Mouse (Mus musculus): ENCODE results near the gene Sema4f. TPM values are rescaled to one million over a fixed set of nuclear protein-coding genes. Genes with fewer than 3 reads are reported as not detected.

Gene Sema4f
- total and polyA plus RNA-seq, 3 experiments = 0.04 TPM; not detected in 2

- no peak for TF ChIP-seq ZC3H11A (IDR thresholded peaks at IDR 0.05; ENCODE audit: low read depth, low read length)
- TF ChIP-seq SMC3 (IDR thresholded peaks at IDR 0.05; ENCODE audit: low read depth, low read length) = peak; percentile 31
- peak; percentile 96 for TF ChIP-seq EP300 (IDR thresholded peaks at IDR 0.05; ENCODE audit: low read length)
- no peak for TF ChIP-seq PAX5 (IDR thresholded peaks at IDR 0.05; ENCODE audit: low read length)
- TF ChIP-seq USF2 (conservative IDR thresholded peaks at IDR 0.05; ENCODE audit: low read depth, low read length) = no peak
- 0 out of 2 replicates have a peak, but pooled peaks have one; percentile 26 for TF ChIP-seq UBTF (IDR thresholded peaks at IDR 0.05; ENCODE audit: low read depth, low read length)
- peak; percentile 92 for TF ChIP-seq RCOR1 (conservative IDR thresholded peaks at IDR 0.05; ENCODE audit: low read depth, low read length)
- peak; percentile 32; the same call in 1 of the 2 replicates for TF ChIP-seq POLR2A (IDR thresholded peaks at IDR 0.05; ENCODE audit: low read depth, low read length)
- TF ChIP-seq HCFC1 (IDR thresholded peaks at IDR 0.05; ENCODE audit: low read depth, low read length) = no peak
- no peak for TF ChIP-seq ZKSCAN1 (IDR thresholded peaks at IDR 0.05; ENCODE audit: borderline replicate concordance, low read depth, low read length)
- TF ChIP-seq CHD2 (IDR thresholded peaks at IDR 0.05; ENCODE audit: low read length) = peak; percentile 91
- TF ChIP-seq E2F4 (IDR thresholded peaks at IDR 0.05; ENCODE audit: insufficient replicate concordance, low read depth, low read length) = no peak
- peak; percentile 40; the same call in 1 of the 2 replicates for TF ChIP-seq MXI1 (IDR thresholded peaks at IDR 0.05; ENCODE audit: low read depth, low read length)
- no peak for TF ChIP-seq CTCF (conservative IDR thresholded peaks at IDR 0.05 in 1 of 2, IDR thresholded peaks at IDR 0.05 in 1 of 2; ENCODE audit: low read depth in 2 of 2, low read length in 2 of 2)
These were observed 29.9 kb upstream of the Sema4f start (continued) for GRCm38 (mm10) chr6:82969249-82970084.

GRCm38 (mm10) chr6:82961664-82962063, 22.1 kb upstream of the Sema4f start:
- H3K9ac ChIP-seq (ENCODE audit: insufficient read depth, low read depth) = no peak overlapping the region
- H3K9me3 ChIP-seq (replicated peaks; ENCODE audit: low read length) = no peaks in the 10 kb centered on the region
- TF ChIP-seq CHD1 (IDR thresholded peaks at IDR 0.05; ENCODE audit: low read depth, low read length) = no peak
- no peak for TF ChIP-seq ELF1 (IDR thresholded peaks at IDR 0.05; ENCODE audit: low read depth, low read length)
- TF ChIP-seq ZNF384 (IDR thresholded peaks at IDR 0.05; ENCODE audit: low read depth, low read length) = no peak
- TF ChIP-seq SIN3A (IDR thresholded peaks at IDR 0.05; ENCODE audit: low read length) = no peak
- no peak for TF ChIP-seq UBTF (IDR thresholded peaks at IDR 0.05; ENCODE audit: low read depth, low read length)
- TF ChIP-seq USF1 (IDR thresholded peaks at IDR 0.05; ENCODE audit: low read depth, low read length) = no peak
- no peak for TF ChIP-seq MAX (IDR thresholded peaks at IDR 0.05; ENCODE audit: low read length)
- TF ChIP-seq POLR2AphosphoS2 (IDR thresholded peaks at IDR 0.05; ENCODE audit: low read depth, low read length) = no peak
- TF ChIP-seq MXI1 (IDR thresholded peaks at IDR 0.05; ENCODE audit: low read depth, low read length) = no peak
- TF ChIP-seq MAZ (IDR thresholded peaks at IDR 0.05; ENCODE audit: low read depth, low read length) = no peak
- no peak for DNase-seq (ENCODE audit: extremely low read depth)
- peaks cover 5 to 8% of the 10 kb centered on the region in 2 experiments; a peak in 2 of 4 replicates for H3K4me1 ChIP-seq (ENCODE audit: control insufficient read depth in 1 of 2, insufficient read depth in 2 of 2)
- H3K27me3 ChIP-seq (replicated peaks) = no peaks in the 10 kb centered on the region
- H3K27ac ChIP-seq (ENCODE audit: insufficient read depth, low read depth) = no peak overlapping the region
- H3K36me3 ChIP-seq (replicated peaks in 1 of 2; ENCODE audit: control insufficient read depth in 1 of 2, insufficient read depth in 1 of 2, low read length in 1 of 2) = no peaks in the 10 kb centered on the region
- dilution Hi-C loops (cut with MboI; ENCODE audit: extremely low pct_ligation_motif_present, extremely low pct_unique_long_range_greater_than_20kb, low sequenced_read_pairs) (no loop called here), in situ Hi-C loops (cut with MboI; ENCODE audit: low pct_ligation_motif_present, low pct_unique_long_range_greater_than_20kb, low sequenced_read_pairs) (no loop called here)
- H3K4me2 ChIP-seq (ENCODE audit: insufficient read depth, low read depth, poor library complexity, severe bottlenecking) = no peak overlapping the region
- H3K4me3 ChIP-seq (replicated peaks in 1 of 3; ENCODE audit: low read depth in 2 of 3, low read length in 2 of 3, poor library complexity in 1 of 3) = no peak overlapping the region
- H3K79me2 ChIP-seq (replicated peaks; ENCODE audit: control insufficient read depth, extremely low read depth, insufficient read depth, poor library complexity, severe bottlenecking) = no peaks in the 10 kb centered on the region
